Comparison of ENCODE assay signal across 8 mouse cellular contexts in genomic region chr15:83857129-83857528, GRCm38 (mm10).
DNase-seq lines count a peak whose midpoint lies in the region; ATAC-seq and TF ChIP-seq lines count a peak whose summit lies in the region.

No protein-coding gene starts in this region.

- no peak overlapping the region for H3K9ac ChIP-seq in forebrain, embryonic 15.5 days (replicated peaks)
- no peak overlapping the region for H3K9ac ChIP-seq in liver, postnatal 0 days (replicated peaks)

- peak; percentile 24 for DNase-seq in CD4-positive, CD25-positive, alpha-beta regulatory T cell, adult 2 months (ENCODE audit: low read depth, low spot score)
- DNase-seq in cerebellum, adult 11-12 months: peak; percentile 36
- peak; percentile 63 for DNase-seq in kidney, adult 9 months
- DNase-seq in liver, postnatal 0 days: peak; percentile 62
- DNase-seq in right cerebral cortex, postnatal 4 days: peak; percentile 84

- no peak overlapping the region for H3K4me3 ChIP-seq in E14TG2a.4 (replicated peaks; ENCODE audit: low read length)
- H3K4me3 ChIP-seq in forebrain, embryonic 15.5 days: no peak overlapping the region
- no peak overlapping the region for H3K4me3 ChIP-seq in liver, postnatal 0 days (ENCODE audit: low read depth, low read length)

- no peaks in the 10 kb centered on the region for H3K36me3 ChIP-seq in E14TG2a.4 (ENCODE audit: insufficient read depth, low read length)
- peaks cover 45% of the 10 kb centered on the region for H3K36me3 ChIP-seq in forebrain, embryonic 15.5 days
- no peaks in the 10 kb centered on the region for H3K36me3 ChIP-seq in liver, postnatal 0 days (replicated peaks; ENCODE audit: insufficient read depth, low read length)

- no peaks in the 10 kb centered on the region for H3K9me3 ChIP-seq in E14TG2a.4 (ENCODE audit: low read length)
- no peaks in the 10 kb centered on the region for H3K9me3 ChIP-seq in forebrain, embryonic 15.5 days
- no peaks in the 10 kb centered on the region for H3K9me3 ChIP-seq in liver, postnatal 0 days (ENCODE audit: low read length)

- H3K27ac ChIP-seq in forebrain, embryonic 15.5 days (replicated peaks): peak overlapping the region; percentile 37
- no peak overlapping the region for H3K27ac ChIP-seq in liver, postnatal 0 days (ENCODE audit: low read depth)

- TF ChIP-seq CTCF in E14TG2a.4 (conservative IDR thresholded peaks at IDR 0.05; ENCODE audit: low read length): peak; percentile 96
- TF ChIP-seq CTCF in liver, postnatal 0 days (IDR thresholded peaks at IDR 0.05; ENCODE audit: low read depth): peak; percentile 78

- ATAC-seq in CD4-positive, CD25-positive, alpha-beta regulatory T cell, adult 4 months: no peak
- ATAC-seq in forebrain, embryonic 15.5 days (replicated peaks): no peak
- no peak for ATAC-seq in liver, postnatal 0 days

- WGBS in forebrain, embryonic 15.5 days: 24% methylated on average over 8 of the region's 8 CpGs
- 17% methylated on average over 8 of the region's 8 CpGs for WGBS in liver, postnatal 0 days (ENCODE audit: insufficient replicate concordance)

- no peak overlapping the region for H3K4me2 ChIP-seq in forebrain, embryonic 15.5 days (replicated peaks)
- no peak overlapping the region for H3K4me2 ChIP-seq in liver, postnatal 0 days (ENCODE audit: low read depth, low read length)

- no peaks in the 10 kb centered on the region for H3K4me1 ChIP-seq in E14TG2a.4 (replicated peaks; ENCODE audit: low read depth, low read length)
- H3K4me1 ChIP-seq in forebrain, embryonic 15.5 days: peaks cover 9% of the 10 kb centered on the region
- H3K4me1 ChIP-seq in liver, postnatal 0 days (ENCODE audit: insufficient read depth): no peaks in the 10 kb centered on the region

- H3K27me3 ChIP-seq in E14TG2a.4 (ENCODE audit: insufficient read depth, low read length): peaks cover 31% of the 10 kb centered on the region
- H3K27me3 ChIP-seq in forebrain, embryonic 15.5 days: no peaks in the 10 kb centered on the region
- no peaks in the 10 kb centered on the region for H3K27me3 ChIP-seq in liver, postnatal 0 days (ENCODE audit: insufficient read depth, low read length)

- no peak for TF ChIP-seq EP300 in liver, postnatal 0 days (IDR thresholded peaks at IDR 0.05; ENCODE audit: low read depth)

Comparison
In these comparisons a context has a peak if more than half of its experiments do, and no peak if none do; other contexts are left out.
1. DNase-seq: peak in every context shown above with its lines; median percentile 84 in right cerebral cortex, postnatal 4 days; 63 in kidney, adult 9 months; 62 in liver, postnatal 0 days; 36 in cerebellum, adult 11-12 months; 24 in CD4-positive, CD25-positive, alpha-beta regulatory T cell, adult 2 months.